Comparison of ENCODE assay signal across 8 mouse cellular contexts in genomic region chr14:23575951-23576350, GRCm38 (mm10).
DNase-seq lines count a peak whose midpoint lies in the region; ATAC-seq and TF ChIP-seq lines count a peak whose summit lies in the region.
"Had no signal": no experiment of that assay in that cellular context is flagged by ENCODE, and none has a peak within 500 bp of the region (broad histone marks: within the 10 kb centered on the region; RNA-seq: fewer than 3 reads in every experiment).

No protein-coding gene starts in this region.

- no peak overlapping the region for H3K4me3 ChIP-seq in kidney, postnatal 0 days (replicated peaks; ENCODE audit: low read depth, low read length)
- no peak overlapping the region for H3K4me3 ChIP-seq in kidney, embryonic 16.5 days (ENCODE audit: low read length)
- no peak overlapping the region for H3K4me3 ChIP-seq in embryonic facial prominence, embryonic 11.5 days (ENCODE audit: low read depth, low read length)
- H3K4me3 ChIP-seq in limb, embryonic 11.5 days (ENCODE audit: low read depth, low read length), result no peak overlapping the region
- H3K4me3 ChIP-seq: neural tube, embryonic 12.5 days had no signal

- WGBS in kidney, postnatal 0 days, result 6% methylated on average over 2 of the region's 2 CpGs
- 2% methylated on average over 2 of the region's 2 CpGs for WGBS in kidney, embryonic 16.5 days
- WGBS in embryonic facial prominence, embryonic 11.5 days, result 2% methylated on average over 2 of the region's 2 CpGs
- WGBS in limb, embryonic 11.5 days, result 3% methylated on average over 2 of the region's 2 CpGs

- no peaks in the 10 kb centered on the region for H3K4me1 ChIP-seq in kidney, postnatal 0 days (replicated peaks; ENCODE audit: insufficient read depth, low read length)
- no peaks in the 10 kb centered on the region for H3K4me1 ChIP-seq in kidney, embryonic 16.5 days (ENCODE audit: insufficient read depth, low read length)
- H3K4me1 ChIP-seq in embryonic facial prominence, embryonic 11.5 days (ENCODE audit: control insufficient read depth, insufficient read depth, low read length), result no peaks in the 10 kb centered on the region
- no peaks in the 10 kb centered on the region for H3K4me1 ChIP-seq in limb, embryonic 11.5 days (ENCODE audit: control insufficient read depth, insufficient read depth, low read length)
- H3K4me1 ChIP-seq: neural tube, embryonic 12.5 days had no signal

- no peak for ATAC-seq in kidney, postnatal 0 days (replicated peaks; ENCODE audit: low FRiP score, low read depth)
- no peak for ATAC-seq in kidney, embryonic 16.5 days (ENCODE audit: low FRiP score, low TSS enrichment)
- no peak for ATAC-seq in Patski
- no peak for ATAC-seq in embryonic facial prominence, embryonic 11.5 days (replicated peaks; ENCODE audit: insufficient number of reproducible peaks, low FRiP score, low TSS enrichment, low read depth)
- ATAC-seq in limb, embryonic 11.5 days (ENCODE audit: insufficient number of reproducible peaks, low FRiP score, low TSS enrichment, low read depth), result no peak
- ATAC-seq in granulocyte monocyte progenitor cell, adult 5-6 weeks (replicated peaks; ENCODE audit: poor library complexity, severe bottlenecking), result no peak

- H3K9ac ChIP-seq in kidney, postnatal 0 days (ENCODE audit: low read depth, low read length), result no peak overlapping the region
- H3K9ac ChIP-seq in kidney, embryonic 16.5 days (replicated peaks; ENCODE audit: low read length), result no peak overlapping the region
- H3K9ac ChIP-seq in embryonic facial prominence, embryonic 11.5 days (replicated peaks; ENCODE audit: low read length), result no peak overlapping the region
- H3K9ac ChIP-seq in limb, embryonic 11.5 days (ENCODE audit: low read length), result no peak overlapping the region
- H3K9ac ChIP-seq: neural tube, embryonic 12.5 days had no signal

- no peak overlapping the region for H3K27ac ChIP-seq in kidney, postnatal 0 days
- no peak overlapping the region for H3K27ac ChIP-seq in kidney, embryonic 16.5 days (ENCODE audit: low read length)
- no peak overlapping the region for H3K27ac ChIP-seq in embryonic facial prominence, embryonic 11.5 days (replicated peaks; ENCODE audit: low read depth, low read length)
- H3K27ac ChIP-seq in limb, embryonic 11.5 days (replicated peaks; ENCODE audit: low read depth, low read length), result no peak overlapping the region
- H3K27ac ChIP-seq: neural tube, embryonic 12.5 days had no signal

- in situ Hi-C loops in Patski (cut with MboI; ENCODE audit: low pct_unique_long_range_greater_than_20kb), result loop anchor here (5.0 to 10.0 kb wide), 2 partner anchors 486 to 699 kb away; no protein-coding TSS in a partner anchor

- H3K9me3 ChIP-seq in kidney, postnatal 0 days (replicated peaks; ENCODE audit: low read length), result no peaks in the 10 kb centered on the region
- no peaks in the 10 kb centered on the region for H3K9me3 ChIP-seq in kidney, embryonic 16.5 days (ENCODE audit: low read length)
- H3K9me3 ChIP-seq in embryonic facial prominence, embryonic 11.5 days (replicated peaks; ENCODE audit: control insufficient read depth, low read length), result no peaks in the 10 kb centered on the region
- no peaks in the 10 kb centered on the region for H3K9me3 ChIP-seq in limb, embryonic 11.5 days (ENCODE audit: control insufficient read depth, low read length)
- H3K9me3 ChIP-seq: neural tube, embryonic 12.5 days had no signal

- intact Hi-C loops in heart, postnatal 25 days (cut with DNase I), result no loop called here

- CTCF ChIA-PET in Patski (lab: Charles Lee), result interaction anchor here (0.6 to 3.1 kb wide), 9 partner anchors 14 to 602 kb away, joined by 3 to 18 read pairs (median 3); no protein-coding TSS in a partner anchor

- peak; percentile 74 for TF ChIP-seq CTCF in kidney, postnatal 0 days (IDR thresholded peaks at IDR 0.05; ENCODE audit: low read depth)
- TF ChIP-seq CTCF in Patski (IDR thresholded peaks at IDR 0.05), result peak; percentile 77

- H3K4me2 ChIP-seq in kidney, postnatal 0 days (ENCODE audit: low read length), result no peak overlapping the region
- no peak overlapping the region for H3K4me2 ChIP-seq in kidney, embryonic 16.5 days (replicated peaks; ENCODE audit: low read depth, low read length)
- no peak overlapping the region for H3K4me2 ChIP-seq in embryonic facial prominence, embryonic 11.5 days (ENCODE audit: low read depth, low read length)
- no peak overlapping the region for H3K4me2 ChIP-seq in limb, embryonic 11.5 days (ENCODE audit: low read depth, severe bottlenecking)
- H3K4me2 ChIP-seq: neural tube, embryonic 12.5 days had no signal

- DNase-seq in kidney, postnatal 0 days (ENCODE audit: low spot score), result peak; percentile 63
- DNase-seq in Patski (ENCODE audit: low read depth, low spot score), result no peak
- DNase-seq in embryonic facial prominence, embryonic 11.5 days (ENCODE audit: low spot score), result peak; percentile 66
- peak; percentile 53 for DNase-seq in limb, embryonic 11.5 days (ENCODE audit: low spot score)
- no peak for DNase-seq in heart, postnatal 25 days (ENCODE audit: low spot score)

- H3K36me3 ChIP-seq in kidney, postnatal 0 days (ENCODE audit: insufficient read depth, low read length), result no peaks in the 10 kb centered on the region
- H3K36me3 ChIP-seq in kidney, embryonic 16.5 days (ENCODE audit: insufficient read depth, low read length), result no peaks in the 10 kb centered on the region
- no peaks in the 10 kb centered on the region for H3K36me3 ChIP-seq in embryonic facial prominence, embryonic 11.5 days (replicated peaks; ENCODE audit: control insufficient read depth, insufficient read depth, low read depth, low read length)
- no peaks in the 10 kb centered on the region for H3K36me3 ChIP-seq in limb, embryonic 11.5 days (ENCODE audit: control insufficient read depth, insufficient read depth, low read length)
- H3K36me3 ChIP-seq: neural tube, embryonic 12.5 days had no signal

- H3K27me3 ChIP-seq in kidney, postnatal 0 days (ENCODE audit: insufficient read depth, low read length), result no peaks in the 10 kb centered on the region
- H3K27me3 ChIP-seq in kidney, embryonic 16.5 days (ENCODE audit: insufficient read depth, low read length), result peaks cover 3% of the 10 kb centered on the region; the same call in 1 of the 2 replicates
- peaks cover 25% of the 10 kb centered on the region for H3K27me3 ChIP-seq in Patski
- H3K27me3 ChIP-seq in embryonic facial prominence, embryonic 11.5 days (ENCODE audit: control insufficient read depth, insufficient read depth, low read length), result no peaks in the 10 kb centered on the region
- no peaks in the 10 kb centered on the region for H3K27me3 ChIP-seq in limb, embryonic 11.5 days (ENCODE audit: control insufficient read depth, insufficient read depth, low read length)
- H3K27me3 ChIP-seq: neural tube, embryonic 12.5 days had no signal

- POLR2A ChIA-PET in Patski (lab: Charles Lee), result no interaction called here

Comparison
In these comparisons a context has a peak if more than half of its experiments do, and no peak if none do; other contexts are left out.
1. DNase-seq: peak in kidney, postnatal 0 days (single experiment), embryonic facial prominence, embryonic 11.5 days (single experiment) and limb, embryonic 11.5 days (single experiment); none in Patski (single experiment) and heart, postnatal 25 days (single experiment).